Mouse (Mus musculus): ENCODE data around the gene C1galt1.
A peak's percentile ranks its signal among the peaks of the same experiment; 100 is the strongest.

Gene C1galt1

DNA sequence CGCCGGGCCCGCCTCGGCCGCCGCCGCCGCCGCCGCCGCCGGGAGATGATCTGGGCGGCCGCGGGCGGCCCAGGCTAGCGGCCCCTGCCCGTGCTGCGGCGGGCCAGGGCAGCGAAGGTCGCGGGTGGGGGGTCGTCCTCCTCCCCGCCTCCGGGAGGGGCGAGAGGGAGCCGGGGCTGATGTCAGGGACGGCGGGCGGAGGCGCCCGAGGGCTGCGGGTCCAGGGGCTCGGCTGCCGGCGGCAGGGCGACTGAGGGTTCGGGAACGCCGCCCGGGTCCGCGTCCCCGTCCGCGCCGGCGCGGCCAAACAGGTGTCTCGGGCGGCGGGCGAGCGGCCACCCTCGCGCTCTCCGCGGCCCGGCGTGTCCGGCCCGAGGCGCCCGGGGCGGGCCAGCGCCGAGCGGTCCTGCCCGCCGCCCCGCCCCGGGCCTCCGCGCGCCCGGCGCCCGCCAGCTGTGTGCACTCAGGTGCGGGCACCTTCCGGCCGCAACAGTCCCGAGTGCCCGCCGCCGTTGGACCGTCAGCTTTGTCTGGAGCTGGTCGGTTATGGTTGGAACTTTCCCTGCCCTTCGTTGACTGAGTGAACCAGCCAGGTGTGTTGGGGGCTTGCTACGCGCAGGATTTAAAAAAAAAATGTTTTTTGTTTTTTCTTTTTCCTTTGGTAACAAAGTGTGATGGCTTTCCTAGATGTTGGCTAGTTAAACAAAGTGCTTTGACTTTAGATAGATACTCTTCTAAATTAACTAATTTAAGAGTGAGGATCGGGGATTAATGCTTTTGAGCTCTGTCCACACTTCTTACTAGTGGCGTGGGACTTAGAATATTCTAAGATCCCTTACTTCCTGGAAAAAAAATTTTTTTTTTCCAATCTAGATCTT is at the start of gene C1galt1:
C1galt1 (plus strand) TSS at position 41 of the 878 bp plus-strand sequence.
- DNase-seq (ENCODE audit: low spot score in 2 of 2) = peak; percentile 73 to 89

DNA sequence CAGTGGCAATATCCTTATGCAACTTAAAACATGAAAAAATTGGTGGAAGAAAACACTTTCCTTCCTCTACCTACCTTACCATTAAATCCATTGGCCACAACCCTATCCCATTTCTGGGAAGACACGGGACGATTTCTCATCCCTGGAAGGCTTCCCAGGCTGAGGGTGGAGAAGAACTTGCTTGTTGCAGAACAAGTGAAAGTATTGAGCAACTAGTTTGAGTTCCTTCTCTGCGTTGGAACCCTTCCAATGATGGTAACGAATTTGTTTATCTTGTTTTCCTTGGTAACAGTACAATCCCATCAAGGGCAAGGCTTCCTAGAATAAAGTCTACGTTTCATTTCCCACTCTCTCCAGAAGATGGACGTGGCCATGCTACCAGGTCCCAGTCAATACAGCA is 44.7 kb upstream of the C1galt1 start:
- DNase-seq (ENCODE audit: low spot score in 2 of 2) = no peak

DNA sequence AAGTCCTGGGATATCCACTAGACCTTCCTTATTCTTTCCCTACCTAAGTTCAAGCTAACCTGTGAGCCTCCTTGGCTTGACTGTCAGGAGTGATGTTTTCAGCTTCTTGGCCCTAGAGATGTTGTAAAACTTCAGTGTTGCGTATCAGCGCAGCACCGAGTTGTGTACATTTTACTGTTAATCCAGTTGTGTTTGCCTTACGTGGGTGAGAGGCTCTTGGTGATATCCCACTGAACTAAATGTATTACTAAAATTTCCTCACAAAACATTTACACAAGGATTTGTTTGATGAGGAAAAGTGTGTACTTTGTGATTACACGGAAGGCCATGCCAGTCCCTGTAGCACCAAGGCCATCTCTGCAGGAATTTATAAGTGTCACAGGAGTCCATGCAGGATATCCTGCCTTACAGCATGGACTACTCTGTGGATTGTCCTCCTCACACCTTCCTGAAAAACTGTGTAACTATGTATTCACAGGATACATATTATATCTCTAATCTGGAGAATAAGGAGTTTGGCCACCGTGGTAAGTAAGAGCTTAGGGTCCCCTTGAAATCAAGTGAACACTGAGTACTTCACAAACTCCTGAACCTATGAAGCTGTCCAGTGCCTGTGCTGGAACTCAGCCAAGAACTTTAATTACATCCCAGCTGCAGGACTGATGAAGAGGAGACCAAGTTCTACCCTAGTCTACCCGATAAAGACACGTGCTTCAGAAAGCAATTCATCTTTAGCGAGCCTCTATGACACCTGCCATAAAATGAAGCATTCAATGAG is 40.7 kb upstream of the C1galt1 start:
- no peak for DNase-seq (ENCODE audit: low spot score in 2 of 2)

DNA sequence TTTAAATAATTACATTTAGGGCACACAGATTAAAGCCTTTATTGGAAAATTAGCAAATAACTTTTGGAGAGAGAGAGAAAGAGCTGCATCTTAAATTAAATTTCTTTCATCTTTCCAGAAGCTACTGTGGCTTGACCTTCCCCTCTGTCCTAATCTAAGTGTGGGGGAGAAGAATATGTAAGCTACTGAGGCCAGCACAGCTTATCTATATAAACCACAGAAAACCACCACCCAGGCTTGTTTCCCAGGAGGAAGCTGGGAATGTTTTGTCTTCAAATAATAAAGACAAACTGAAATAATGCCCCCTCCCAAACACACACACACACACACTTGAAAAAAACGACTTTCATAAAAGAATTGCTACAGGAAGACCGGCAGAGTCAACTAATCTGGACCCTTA is 30.5 kb upstream of the C1galt1 start:
- DNase-seq (ENCODE audit: low spot score in 2 of 2) = no peak

DNA sequence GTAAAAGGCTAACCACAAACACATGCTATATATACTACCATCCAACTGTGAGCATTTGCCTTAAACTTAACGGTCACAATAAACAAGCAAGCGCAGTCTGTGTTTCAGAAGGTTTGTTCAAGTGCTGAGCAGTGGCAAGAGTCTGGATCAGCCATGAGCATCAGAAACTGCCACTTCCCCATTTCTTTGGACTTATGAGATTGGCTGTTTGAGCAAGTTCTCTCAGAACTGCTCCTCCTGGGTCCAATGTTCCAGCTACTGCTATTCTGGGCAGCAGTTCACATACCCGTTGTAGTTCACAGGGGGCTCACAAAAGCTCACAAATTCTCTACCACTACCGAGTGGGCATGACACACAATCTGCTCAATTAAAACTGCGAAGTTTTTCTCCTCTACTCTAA is 28.4 kb upstream of the C1galt1 start:
- no peak for DNase-seq (ENCODE audit: low spot score in 2 of 2)

DNA sequence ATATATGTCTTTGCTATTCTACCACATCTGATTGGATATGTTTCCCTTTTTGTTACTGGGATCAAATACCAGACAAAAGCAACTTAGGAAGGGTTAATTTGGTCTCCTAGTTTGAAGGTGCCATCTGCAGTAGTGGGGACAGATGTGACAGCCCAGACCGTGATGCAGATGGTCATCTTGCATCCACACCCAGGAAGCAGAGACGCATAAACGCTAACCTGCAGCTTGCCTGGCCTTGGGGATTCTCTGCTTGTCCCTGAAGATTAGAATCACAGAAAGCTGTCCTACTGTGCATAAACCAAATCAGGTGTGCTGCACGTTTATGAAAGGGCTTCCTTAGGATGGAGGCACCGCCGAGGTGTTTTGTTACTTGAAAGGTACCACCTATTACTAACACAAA is 22.0 kb upstream of the C1galt1 start:
- DNase-seq (ENCODE audit: low spot score in 2 of 2) = no peak

DNA sequence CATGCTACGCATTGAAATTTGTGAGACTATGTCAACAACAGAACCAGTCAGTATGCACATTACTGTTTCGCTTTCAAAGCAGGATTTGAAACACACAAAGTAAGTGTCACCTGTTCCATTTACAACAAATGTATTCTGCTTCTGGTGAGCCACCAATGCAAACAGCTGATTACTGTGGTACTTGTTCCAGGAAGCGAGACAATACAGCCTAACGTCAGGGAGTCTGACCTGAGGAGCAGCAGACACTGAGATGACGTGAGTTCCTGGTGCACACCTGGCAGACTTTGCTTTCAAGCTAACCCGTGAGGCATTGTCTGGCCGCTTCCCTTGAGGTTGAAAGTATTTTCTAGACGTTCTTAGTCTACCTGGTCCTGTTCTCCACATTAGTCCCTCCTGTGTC is 13.8 kb upstream of the C1galt1 start:
- no peak for DNase-seq (ENCODE audit: low spot score in 2 of 2)

DNA sequence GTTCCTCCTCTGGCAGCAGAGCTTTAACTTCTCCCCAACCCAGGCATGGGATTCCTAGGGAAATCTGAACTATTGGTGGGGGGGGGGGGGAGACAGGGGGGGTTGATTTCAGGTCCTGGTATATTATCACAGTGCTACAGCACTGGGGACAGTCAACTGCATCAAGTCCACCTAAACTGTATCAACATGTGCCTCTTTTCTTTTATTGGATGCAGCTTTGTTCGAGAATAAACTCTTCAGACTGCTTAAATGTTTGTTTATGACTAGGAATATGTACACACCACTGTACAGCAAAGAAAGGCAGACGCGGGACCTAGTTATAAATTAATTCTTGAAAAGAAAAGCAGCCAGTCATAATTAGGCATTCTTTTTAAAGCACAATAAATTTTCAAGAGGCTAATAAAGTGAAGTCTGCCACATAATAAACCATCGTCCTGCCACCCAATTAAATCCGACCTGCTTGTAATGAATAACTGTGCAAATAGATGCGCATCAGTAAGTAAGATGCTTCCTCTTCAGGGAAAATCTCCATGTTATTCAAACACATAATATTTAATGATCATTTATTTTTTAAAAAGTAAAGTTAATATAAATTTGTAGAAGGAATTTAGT is 12.0 kb upstream of the C1galt1 start:
- DNase-seq (ENCODE audit: low spot score in 2 of 2) = no peak

DNA sequence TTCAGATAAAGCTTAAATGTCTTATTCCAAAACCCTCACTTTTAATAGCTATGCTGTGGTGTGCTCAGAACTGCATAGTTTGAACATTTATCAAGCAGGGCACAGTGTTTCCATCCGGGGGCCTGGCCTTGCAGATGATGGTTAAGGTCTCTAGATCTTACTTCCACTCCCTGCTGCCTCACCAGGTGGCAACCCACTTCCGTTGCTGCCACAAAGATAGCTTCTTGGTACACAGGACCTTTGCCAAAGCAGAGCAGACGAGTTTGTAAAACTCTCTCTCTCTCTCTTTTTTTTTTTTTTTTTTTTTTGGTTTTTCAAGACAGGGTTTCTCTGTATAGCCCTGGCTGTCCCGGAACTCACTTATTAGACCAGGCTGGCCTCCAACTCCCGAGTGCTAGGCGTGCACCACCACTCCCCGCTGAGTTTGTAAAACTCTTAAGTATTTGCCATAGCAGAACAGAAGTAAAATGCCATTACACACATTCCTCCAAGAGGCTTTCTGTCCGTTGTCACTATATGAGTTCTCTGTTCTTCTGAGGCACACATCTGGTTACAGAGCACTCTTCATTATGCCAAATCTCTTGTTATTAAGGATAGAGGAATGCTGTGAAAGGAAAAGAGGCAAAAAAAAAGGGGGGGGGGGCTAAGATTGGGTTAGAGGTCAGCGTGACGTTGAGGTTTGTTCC is 773 bp upstream of the C1galt1 start:
- DNase-seq (ENCODE audit: low spot score in 2 of 2) = peak in 1 of 2 experiments; percentile 29

DNA sequence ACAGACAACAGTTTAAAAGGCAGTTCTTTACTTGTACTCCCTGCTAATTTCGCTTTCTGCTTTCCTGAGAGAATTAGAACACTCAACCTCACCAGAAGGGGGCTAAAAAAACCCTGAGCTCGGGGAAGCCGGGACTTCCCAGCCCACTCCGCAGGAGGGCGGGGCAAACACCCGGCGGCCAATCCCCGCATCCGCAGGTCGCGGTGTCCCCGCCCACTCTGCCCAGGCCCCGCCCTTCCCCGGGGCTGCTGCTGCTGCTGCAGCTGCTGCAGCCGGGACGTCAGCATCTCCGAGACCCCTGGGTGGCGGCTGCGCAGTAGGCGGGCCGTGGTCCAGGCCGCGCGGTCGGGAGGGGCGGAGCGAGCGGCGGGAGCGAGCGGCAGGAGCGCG is 235 bp upstream of the C1galt1 start:
- peak; percentile 100 for DNase-seq (ENCODE audit: low spot score in 2 of 2)

DNA sequence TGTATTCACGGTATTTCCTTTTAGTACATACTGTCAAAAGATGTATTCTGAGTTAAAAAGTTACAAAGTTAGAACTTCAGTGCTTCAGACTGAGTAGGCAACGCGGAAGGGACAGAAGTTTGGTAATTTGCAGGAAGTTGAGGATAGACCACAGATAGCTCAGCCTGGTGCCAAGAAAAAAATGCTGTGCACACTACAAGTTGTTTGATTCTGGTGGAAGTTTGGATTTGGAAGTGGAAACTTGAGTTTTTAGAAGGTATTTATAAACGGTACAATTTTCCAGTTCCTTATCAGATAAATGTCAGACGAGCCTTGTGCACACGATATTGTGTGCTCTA is 1.0 kb downstream of the C1galt1 start:
- DNase-seq (ENCODE audit: low spot score in 2 of 2) = no peak

DNA sequence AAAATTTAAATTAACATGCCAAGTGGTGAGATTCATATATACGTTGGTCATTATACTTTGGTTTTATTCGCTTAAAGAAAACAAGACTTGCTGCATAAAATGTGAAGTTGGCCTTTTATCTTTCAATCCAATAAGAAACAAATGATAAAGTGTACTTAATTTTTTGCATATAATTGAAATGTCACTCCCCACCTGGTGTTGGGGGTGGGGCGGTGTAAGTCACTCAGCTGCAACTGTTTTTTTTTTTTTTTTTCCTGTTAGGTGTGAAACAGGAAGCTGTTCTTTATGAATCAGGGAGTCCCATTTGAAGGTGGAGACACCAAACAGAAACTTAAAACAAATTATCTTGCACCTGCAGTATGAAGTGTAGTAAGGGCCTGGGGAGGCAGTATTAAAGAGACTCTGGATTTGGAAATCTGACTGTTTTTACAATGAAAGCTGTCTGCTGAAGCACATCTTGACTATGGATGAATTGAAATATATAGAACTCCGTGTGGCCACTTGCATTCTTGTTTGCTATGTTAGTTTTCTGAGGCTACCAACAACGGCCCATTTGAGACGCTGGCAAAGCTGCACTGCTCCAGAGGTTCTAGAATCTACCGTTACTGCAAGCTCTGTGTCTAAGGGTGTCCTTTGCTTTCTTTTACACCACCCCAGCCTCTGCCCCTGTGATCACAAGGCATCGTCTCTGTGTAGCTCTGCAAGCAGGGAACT is 2.2 kb downstream of the C1galt1 start:
- DNase-seq (ENCODE audit: low spot score in 2 of 2) = no peak

DNA sequence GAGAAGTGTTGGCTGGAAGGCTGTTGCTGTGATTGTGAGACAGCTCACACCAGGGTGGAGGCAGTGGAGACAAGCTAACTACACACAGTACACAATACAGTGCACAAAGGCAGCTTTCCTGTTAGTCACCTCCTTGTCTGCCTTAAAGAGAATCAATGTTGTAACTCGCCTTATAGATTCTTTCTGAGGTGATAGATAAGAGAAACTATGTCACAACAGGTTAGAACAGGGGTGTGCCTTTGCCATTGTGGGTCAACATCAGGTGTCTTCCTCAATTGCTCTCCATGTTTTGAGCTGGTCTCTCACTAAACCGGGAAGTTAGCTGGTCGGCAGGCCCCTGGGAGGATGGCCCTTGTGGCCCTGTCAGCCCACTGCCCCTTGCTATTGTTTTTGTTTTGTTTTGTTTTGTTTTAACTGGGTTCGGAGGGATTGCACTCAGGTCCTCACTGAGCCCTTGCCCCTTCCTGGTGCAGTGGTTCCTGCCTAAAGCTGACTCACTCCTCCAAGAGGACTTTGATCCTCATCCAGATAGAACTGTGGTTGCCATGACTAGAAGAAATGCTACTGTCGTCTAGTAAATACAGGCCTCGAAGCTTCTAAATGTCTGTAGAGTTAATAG is 3.4 kb downstream of the C1galt1 start:
- DNase-seq (ENCODE audit: low spot score in 2 of 2) = no peak

DNA sequence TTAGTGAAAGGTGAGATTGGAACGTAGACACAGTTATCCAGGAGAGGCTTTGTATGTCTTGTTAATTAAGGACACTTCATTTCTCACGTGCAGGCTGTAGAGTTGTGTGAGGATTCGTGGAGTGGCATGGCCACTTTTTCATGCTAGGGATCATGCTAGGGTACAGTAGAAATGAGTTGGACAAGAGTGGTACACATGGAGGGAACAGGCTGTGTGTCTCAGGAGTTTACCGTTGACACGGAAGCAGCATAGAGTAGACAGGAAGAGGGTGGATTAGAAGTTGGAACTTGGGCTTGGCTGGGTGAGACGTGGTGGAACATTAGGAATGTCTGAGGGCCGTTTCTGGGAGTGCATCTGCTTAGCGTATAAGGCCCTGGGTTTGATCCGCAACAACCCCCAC is 4.1 kb downstream of the C1galt1 start:
- no peak for DNase-seq (ENCODE audit: low spot score in 2 of 2)

DNA sequence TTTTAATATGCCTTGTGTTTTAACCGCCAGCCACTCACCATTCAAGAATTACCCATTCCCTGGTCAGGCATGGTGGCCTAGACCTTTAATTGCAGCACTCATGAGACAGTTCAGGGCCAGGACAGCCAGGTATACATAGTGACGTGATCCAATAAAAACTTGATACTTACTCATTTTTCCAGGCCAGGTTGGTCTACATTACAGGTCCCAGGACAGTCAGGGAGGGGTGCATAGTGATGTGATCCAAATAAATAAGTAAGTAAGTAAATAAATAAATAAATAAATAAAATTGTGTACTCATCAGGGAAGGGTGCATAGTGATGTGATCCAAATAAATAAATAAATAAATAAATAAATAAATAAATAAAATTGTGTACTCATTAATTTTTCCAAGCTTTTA is 6.4 kb downstream of the C1galt1 start:
- no peak for DNase-seq (ENCODE audit: low spot score in 2 of 2)

DNA sequence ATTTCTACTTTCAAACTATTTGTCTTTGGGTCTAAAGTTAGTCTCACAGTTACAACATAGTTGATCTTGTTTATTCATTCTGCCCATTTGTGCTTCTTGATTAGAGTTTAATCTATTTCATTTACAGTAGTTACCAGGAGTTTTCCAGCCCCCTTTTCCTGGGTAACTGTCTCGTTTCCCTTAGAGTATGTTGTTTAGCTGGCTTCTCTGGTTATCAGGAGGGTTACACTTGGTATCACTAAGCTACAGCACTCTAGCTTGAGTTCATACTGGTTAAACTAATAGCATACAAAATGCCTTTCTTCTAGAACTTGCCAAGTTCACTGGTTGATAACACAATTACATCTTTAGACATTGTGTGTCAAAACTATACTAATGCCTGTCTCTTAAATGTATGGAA is 8.3 kb downstream of the C1galt1 start:
- no peak for DNase-seq (ENCODE audit: low spot score in 2 of 2)

DNA sequence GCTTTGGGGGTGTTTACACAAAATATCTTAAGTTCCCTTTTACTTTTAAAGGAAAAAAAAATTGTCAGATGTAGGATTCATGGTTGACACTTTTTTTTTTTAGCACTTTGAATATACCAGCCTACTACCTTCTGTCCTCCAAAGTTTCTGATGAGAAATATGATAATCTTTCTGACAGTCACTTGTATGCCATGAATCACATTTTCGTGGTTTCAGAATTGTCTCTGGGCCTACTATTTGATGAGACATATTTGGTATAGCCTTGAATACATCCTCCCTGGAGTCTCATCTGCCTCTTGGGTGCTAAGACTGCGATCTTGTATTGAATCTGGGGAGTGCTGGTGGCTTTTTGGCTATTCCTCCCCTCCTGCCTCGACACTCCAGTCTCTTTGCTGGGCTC is 8.8 kb downstream of the C1galt1 start:
- no peak for DNase-seq (ENCODE audit: low spot score in 2 of 2)

DNA sequence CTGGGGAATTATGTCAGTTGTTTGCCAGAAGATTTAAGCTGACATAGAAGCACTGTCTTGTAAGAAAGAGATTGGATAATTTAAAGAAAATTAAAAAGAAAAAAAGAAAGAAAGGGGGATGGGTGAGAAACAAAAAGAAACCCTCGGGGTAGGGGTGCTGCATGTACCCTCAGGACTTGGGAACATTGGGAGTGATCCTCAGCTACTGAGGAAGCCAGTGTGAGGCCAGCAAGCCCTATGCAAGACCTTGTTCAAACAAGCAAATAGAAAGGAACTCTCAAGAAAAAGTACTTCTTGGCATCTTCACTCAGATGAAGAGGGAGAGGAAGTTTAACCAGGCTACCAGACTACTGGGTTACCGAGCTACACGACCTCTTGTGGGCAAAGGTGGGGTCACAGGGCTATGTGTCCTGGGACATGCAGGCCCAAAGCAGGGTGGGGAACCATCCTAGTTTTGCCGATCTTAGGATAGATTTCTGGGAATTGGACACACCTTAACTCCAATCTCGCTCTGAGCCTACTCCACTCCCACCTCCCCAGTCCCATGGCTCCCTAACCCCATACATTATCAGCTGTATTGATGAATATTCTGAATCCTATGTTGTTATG is 12.1 kb downstream of the C1galt1 start:
- DNase-seq (ENCODE audit: low spot score in 2 of 2) = peak in 1 of 2 experiments; percentile 40

DNA sequence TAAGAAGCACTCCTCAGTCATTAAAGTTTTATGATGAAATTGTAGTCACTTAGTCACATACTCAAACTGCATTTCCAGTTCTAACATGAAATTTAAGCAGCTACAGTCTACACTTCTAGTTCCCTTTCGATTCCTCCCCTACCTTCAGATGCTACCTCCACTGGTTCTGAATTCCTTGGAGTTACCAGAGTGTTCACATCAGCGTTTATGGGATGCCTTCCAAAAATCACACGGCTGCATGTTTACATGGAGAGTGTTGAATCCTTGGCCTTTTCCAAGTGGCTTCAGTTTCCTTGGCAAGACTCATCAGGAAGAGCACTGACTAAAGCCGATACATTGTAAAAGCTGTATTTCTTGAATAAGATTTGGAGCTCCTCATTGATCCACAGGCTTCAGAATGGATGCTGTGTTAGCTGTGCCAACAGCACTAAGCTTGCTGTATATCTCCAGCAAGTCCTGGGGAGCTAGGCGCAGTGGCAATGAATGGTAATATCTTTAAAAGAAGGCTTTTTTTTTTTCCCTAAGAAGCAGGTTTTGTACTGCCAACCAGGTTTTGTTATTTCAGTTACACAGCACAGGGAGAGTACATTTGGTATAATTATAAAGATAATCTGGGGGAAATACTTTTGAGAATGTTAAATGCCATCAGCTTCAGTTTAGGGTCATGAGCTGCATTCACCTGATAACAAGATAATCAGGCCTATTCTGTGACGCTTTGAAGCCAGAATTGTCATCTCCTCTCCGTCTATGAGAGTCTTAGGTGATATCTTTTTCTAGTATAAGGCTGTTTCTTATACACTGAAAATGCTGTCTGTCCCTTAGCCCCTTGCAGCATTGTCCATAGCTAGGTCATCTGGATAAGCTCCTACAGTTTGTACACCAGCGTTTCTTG is 13.0 kb downstream of the C1galt1 start:
- DNase-seq (ENCODE audit: low spot score in 2 of 2) = no peak

DNA sequence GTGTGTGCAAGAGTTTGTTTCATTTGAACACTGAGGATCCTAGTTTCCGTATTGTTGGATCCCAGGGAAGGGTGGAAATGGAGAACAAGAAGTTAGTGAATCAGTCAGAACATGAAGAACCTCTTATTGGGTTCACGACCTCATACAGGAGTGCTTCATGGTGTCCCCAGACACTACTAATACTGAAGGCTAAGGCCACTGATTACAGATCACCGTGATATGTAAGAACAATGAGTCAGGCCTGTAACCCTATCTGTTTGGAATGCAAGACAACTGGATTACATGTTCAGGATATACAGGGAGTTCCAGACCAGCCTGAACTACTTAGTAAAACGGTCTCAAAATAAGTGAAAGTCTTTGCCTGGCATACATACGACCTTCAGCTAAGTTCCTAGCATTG is 13.9 kb downstream of the C1galt1 start:
- no peak for DNase-seq (ENCODE audit: low spot score in 2 of 2)

Data from spleen, postnatal 4 days (tissue).